Mouse (Mus musculus) forebrain, postnatal 0 days (tissue): ENCODE results near the gene Fkbp5. TPM values are rescaled to one million over a fixed set of nuclear protein-coding genes. Genes with fewer than 3 reads are reported as not detected.

Source experiments
- ATAC-seq: fragments of 200-750 bp; cut with Nextera tagmentation; 2 replicates; pipeline ENCODE4 v1.8.0; 2017; ENCODE audit warnings: mild to moderate bottlenecking, moderate library complexity
- DNase-seq: peaks from one replicate; pipeline ENCODE4 v3.0.0-alpha.2; 2015
- H3K27ac ChIP-seq: fragments of 300-500 bp; sonication (generic); 2 replicates; pipeline ENCODE4 v1.5.1; 2014; ENCODE audit warnings: low read depth, mild to moderate bottlenecking, antibody characterized with exemption, low read length, moderate library complexity, mixed read lengths
- H3K27me3 ChIP-seq: fragments of 300-500 bp; sonication (generic); 2 replicates; pipeline ENCODE4 v1.6.1; 2014; ENCODE audit warnings: mild to moderate bottlenecking, low read length, mixed read lengths; ENCODE audit not compliant: insufficient read depth
- H3K36me3 ChIP-seq: fragments of 300-500 bp; sonication (generic); 2 replicates; pipeline ENCODE4 v1.6.1; 2014; ENCODE audit warnings: mild to moderate bottlenecking, moderate library complexity; ENCODE audit not compliant: insufficient read depth
- H3K4me1 ChIP-seq: fragments of 300-500 bp; sonication (generic); 2 replicates; pipeline ENCODE4 v1.6.1; 2014; ENCODE audit warnings: antibody characterized with exemption; ENCODE audit not compliant: insufficient read depth
- H3K4me2 ChIP-seq: fragments of 300-500 bp; sonication (generic); 2 replicates; pipeline ENCODE4 v1.6.1; 2014; ENCODE audit warnings: low read depth, mild to moderate bottlenecking, moderate library complexity
- H3K4me3 ChIP-seq: fragments of 300-500 bp; sonication (generic); 2 replicates; pipeline ENCODE4 v1.5.1; 2014; ENCODE audit warnings: low read depth, low read length, mixed read lengths
- H3K9ac ChIP-seq: fragments of 300-500 bp; sonication (generic); 2 replicates; pipeline ENCODE4 v1.6.1; 2014; ENCODE audit warnings: mild to moderate bottlenecking
- H3K9me3 ChIP-seq: fragments of 300-500 bp; sonication (generic); 2 replicates; pipeline ENCODE4 v1.6.1; 2016; ENCODE audit warnings: low read length
- CTCF ChIP-seq: sonication (generic); IDR thresholded peaks from 2 replicates; pipeline ENCODE4 v1.5.1; 2016; ENCODE audit warnings: antibody characterized with exemption, control low read depth, low read depth
- WGBS: fragments of 180-500 bp; shearing (Covaris S2); extraction: QIAGEN DNeasy Blood & Tissue Kit; methylation state at CpG from one replicate; pipeline ENCODE4 v1.1.7; 2014; 5-methylcytosine and 5-hydroxymethylcytosine counted together
- polyA plus RNA-seq: library from polyadenylated mRNA; unstranded; fragments of >200 nt; fragmentation: Nextera tagmentation; extraction: Ambion mirVana; gene quantifications from 2 replicates; pipeline ENCODE4 v1.2.1, GENCODE M21; 2015
- total RNA-seq: library from RNA; depleted of rRNA; stranded (reverse); fragments of >200 nt; gene quantifications from 2 replicates; pipeline ENCODE4 v1.2.3, GENCODE M21; 2014

Fkbp5 gene
- total and polyA plus RNA-seq, 2 experiments from 2014 or later: 21.1 to 37.3 TPM

DNA sequence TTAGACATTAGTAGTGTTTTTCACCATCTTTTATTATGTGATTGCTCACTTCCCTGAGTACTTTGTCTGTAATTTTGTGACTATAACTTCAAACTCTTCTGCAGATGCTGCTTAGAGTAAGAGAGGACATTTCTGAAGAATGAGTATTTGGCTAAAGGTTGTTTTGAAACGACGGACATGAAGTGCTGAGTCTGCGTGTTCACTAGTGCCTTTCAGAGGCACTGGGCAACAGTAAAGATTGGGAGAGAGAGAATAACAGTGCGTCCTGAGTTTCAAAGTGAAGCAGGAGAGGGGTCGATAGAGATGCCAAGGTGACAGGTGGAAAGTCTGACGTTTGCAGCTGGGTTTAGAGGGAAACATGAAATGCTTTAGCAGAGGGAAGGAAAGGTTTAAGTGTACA is 69.1 kb downstream of the Fkbp5 start:
- H3K27me3 ChIP-seq: no peaks in the 10 kb centered on the region
- H3K27ac ChIP-seq: no peak overlapping the region
- H3K4me2 ChIP-seq: no peak overlapping the region
- DNase-seq (no peak), ATAC-seq (no peak)
- no peak for TF ChIP-seq CTCF
- no peaks in the 10 kb centered on the region for H3K4me1 ChIP-seq
- WGBS: 76% methylated on average over 6 of the region's 6 CpGs
- H3K9me3 ChIP-seq: no peaks in the 10 kb centered on the region
- no peaks in the 10 kb centered on the region; the same call in 1 of the 2 replicates for H3K36me3 ChIP-seq
- H3K9ac ChIP-seq: no peak overlapping the region
- no peak overlapping the region for H3K4me3 ChIP-seq

DNA sequence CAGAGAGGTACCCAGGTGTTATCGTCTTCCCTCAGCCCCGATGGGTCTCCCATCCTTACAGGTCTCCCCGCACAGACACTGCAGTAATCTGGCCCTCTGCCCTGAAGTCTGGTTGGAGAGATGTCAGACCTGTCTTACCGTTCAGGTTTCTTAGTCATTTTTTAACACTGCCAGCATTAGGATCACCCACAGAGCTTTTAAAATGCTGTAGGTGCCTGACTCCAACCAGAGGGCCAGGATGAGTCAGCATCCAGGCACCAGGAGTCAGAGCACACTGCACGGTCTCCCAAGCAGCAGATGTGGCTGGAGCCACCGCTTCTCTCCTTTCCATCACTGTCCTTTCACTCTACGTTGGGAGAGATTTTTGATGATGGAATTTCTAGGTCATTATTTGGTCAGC is 69.5 kb downstream of the Fkbp5 start:
- H3K9me3 ChIP-seq: no peaks in the 10 kb centered on the region
- H3K27me3 ChIP-seq: no peaks in the 10 kb centered on the region
- no peaks in the 10 kb centered on the region; the same call in 1 of the 2 replicates for H3K36me3 ChIP-seq
- TF ChIP-seq CTCF: no peak
- H3K4me1 ChIP-seq: no peaks in the 10 kb centered on the region
- no peak overlapping the region for H3K27ac ChIP-seq
- no peak for ATAC-seq
- no peak for DNase-seq
- no peak overlapping the region for H3K4me2 ChIP-seq
- no peak overlapping the region for H3K9ac ChIP-seq
- 80% methylated on average over 7 of the region's 7 CpGs for WGBS
- H3K4me3 ChIP-seq: no peak overlapping the region

- Histone ChIP-seq H3K36me3 (no peaks in the 10 kb centered on the region; the same call in 1 of the 2 replicates), H3K27me3 (no peaks in the 10 kb centered on the region), H3K4me2 (no peak overlapping the region), H3K4me3 (no peak overlapping the region), H3K9ac (no peak overlapping the region), H3K9me3 (no peaks in the 10 kb centered on the region), H3K4me1 (no peaks in the 10 kb centered on the region), H3K27ac (no peak overlapping the region)
- DNase-seq: no peak
- WGBS: 79% methylated on average over 5 of the region's 5 CpGs
- TF ChIP-seq CTCF: no peak
- no peak for ATAC-seq
These were observed 70.5 kb downstream of the Fkbp5 start for GRCm38 (mm10) chr17:28446820-28447168.

GRCm38 (mm10) chr17:28445886-28446819 is 71.2 kb downstream of the Fkbp5 start:
- Histone ChIP-seq H3K4me3 (no peak overlapping the region), H3K36me3 (no peaks in the 10 kb centered on the region; the same call in 1 of the 2 replicates), H3K9ac (no peak overlapping the region), H3K9me3 (no peaks in the 10 kb centered on the region), H3K27me3 (no peaks in the 10 kb centered on the region), H3K4me1 (no peaks in the 10 kb centered on the region), H3K27ac (no peak overlapping the region), H3K4me2 (no peak overlapping the region)
- DNase-seq: no peak
- WGBS: 93% methylated on average over 12 of the region's 12 CpGs
- no peak for ATAC-seq
- TF ChIP-seq CTCF: no peak

DNA sequence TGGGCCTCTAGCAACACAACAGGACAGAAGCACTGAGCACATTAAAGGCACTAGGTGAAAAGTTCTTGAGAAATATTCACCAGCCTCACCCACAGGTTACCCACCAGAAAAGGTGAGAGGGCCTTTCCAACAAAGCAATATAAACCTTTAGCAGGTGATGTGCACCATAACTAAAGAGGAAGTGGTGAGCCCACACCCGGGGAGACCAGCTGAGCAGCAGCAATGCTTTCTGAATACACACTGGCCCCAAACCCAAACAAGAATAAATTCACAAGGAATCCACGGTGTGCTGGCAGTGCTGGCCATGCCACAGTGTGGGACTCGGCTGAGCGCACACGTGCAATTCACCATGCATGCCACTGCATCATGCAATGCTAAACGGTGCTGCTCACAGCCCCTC is 74.7 kb downstream of the Fkbp5 start:
- Histone ChIP-seq H3K9ac (no peak overlapping the region), H3K4me1 (no peaks in the 10 kb centered on the region), H3K27me3 (no peaks in the 10 kb centered on the region), H3K36me3 (peaks cover 4% of the 10 kb centered on the region; the same call in 1 of the 2 replicates), H3K9me3 (no peaks in the 10 kb centered on the region), H3K27ac (no peak overlapping the region), H3K4me2 (no peak overlapping the region), H3K4me3 (no peak overlapping the region)
- TF ChIP-seq CTCF: no peak
- no peak for DNase-seq
- ATAC-seq: no peak
- 75% methylated on average over 6 of the region's 6 CpGs for WGBS

DNA sequence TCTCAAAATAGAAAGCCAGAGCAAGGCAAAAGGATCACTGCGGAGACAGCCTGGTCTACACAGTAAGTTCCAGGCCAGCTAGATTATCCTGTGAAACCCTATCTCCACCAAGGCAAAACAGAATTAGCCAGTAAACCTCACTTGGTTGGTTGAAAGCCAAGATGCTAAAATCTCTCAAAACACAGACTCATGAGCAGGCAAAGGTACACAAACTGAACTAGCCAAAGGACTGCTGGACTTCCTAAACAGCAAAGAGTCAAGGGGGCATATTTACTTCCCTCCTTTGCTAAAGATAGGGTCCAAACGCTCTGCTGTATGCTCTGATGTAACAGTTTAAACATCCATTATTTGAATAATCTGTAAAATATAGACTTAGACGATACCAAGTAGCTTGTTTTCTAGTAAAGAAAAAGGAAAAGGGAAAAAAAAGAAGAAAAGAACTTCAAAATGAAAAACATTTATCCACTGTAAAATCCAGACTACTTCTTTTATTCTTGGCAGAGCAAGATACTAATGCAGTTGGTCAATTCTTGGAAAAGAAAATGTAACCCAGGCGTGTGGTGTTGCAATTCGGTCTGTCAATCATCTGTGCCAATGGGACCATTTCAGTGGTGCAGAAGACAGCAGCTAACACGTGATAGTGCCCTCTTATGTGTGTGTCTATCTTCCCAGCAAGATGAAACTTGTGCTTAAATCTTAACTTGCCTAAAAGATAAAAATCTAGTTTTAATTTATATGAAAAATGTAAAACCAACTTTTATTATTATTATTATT is 78.8 kb downstream of the Fkbp5 start:
- Histone ChIP-seq H3K27ac (no peak overlapping the region), H3K9me3 (no peaks in the 10 kb centered on the region), H3K27me3 (no peaks in the 10 kb centered on the region), H3K4me1 (no peaks in the 10 kb centered on the region), H3K4me2 (no peak overlapping the region), H3K9ac (no peak overlapping the region), H3K36me3 (peaks cover 13% of the 10 kb centered on the region), H3K4me3 (no peak overlapping the region)
- DNase-seq: no peak
- no peak for ATAC-seq
- TF ChIP-seq CTCF: no peak
- 81% methylated on average over 6 of the region's 6 CpGs for WGBS

DNA sequence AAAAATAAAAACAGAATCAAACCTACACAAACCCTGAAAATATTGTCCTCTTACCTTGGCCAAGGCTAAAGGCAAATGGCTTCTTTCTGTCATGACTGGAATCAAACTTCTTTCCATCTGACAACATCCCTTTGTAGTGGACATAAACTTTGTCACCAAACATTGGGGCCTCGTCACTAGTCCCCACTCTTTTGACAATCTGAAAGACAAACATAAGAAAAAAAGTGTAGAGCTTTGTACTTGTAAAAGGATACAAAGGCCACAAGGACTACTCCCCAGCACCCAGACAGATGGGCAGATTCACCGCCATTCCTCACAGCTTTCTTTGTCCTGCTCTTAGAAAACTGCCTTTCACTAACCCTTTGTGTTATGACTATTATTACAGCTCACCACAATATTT is 79.4 kb downstream of the Fkbp5 start:
- H3K4me1 ChIP-seq: no peaks in the 10 kb centered on the region
- DNase-seq (no peak), ATAC-seq (no peak)
- H3K4me2 ChIP-seq: no peak overlapping the region
- 73% methylated on average over 2 of the region's 2 CpGs for WGBS
- H3K4me3 ChIP-seq: no peak overlapping the region
- H3K9ac ChIP-seq: no peak overlapping the region
- H3K36me3 ChIP-seq: peaks cover 13% of the 10 kb centered on the region
- H3K9me3 ChIP-seq: no peaks in the 10 kb centered on the region
- TF ChIP-seq CTCF: no peak
- H3K27me3 ChIP-seq: no peaks in the 10 kb centered on the region
- no peak overlapping the region for H3K27ac ChIP-seq
